Mouse (Mus musculus): Measurements from ENCODE around the gene Negr1. TPM values are rescaled to one million over a fixed set of nuclear protein-coding genes. Genes with fewer than 3 reads are reported as not detected.
"Not testable (repeated sequence)": the region's sequence is repeated elsewhere in the genome, so short reads cannot be mapped to it uniquely, and the experiment has no call there.

Gene Negr1
- total RNA-seq, 2 experiments from 2014 or later: 137 to 142 TPM

DNA sequence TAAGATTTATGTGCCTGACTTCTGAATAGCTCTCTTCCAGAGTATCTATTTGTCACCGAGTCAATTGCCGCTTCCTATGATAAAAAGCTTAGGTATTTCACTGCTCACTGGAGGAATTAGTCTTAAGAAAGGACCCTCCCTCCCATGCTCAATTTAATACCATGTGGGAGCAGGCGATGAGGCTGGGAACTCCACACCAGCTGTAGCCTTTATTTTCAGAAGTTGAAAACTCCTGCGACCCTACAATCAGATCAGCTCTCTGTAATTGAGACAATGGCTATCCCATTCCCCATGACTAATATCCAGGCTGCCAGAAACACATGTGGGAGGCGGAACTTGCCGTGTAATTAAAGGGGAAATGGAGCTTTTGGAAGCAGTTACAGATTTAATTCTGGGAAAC lies 474.4 kb downstream of the Negr1 start:
- H3K27ac ChIP-seq: no peak overlapping the region
- no peak for DNase-seq (ENCODE audit: low spot score in 2 of 2)
- no peak overlapping the region for H3K4me3 ChIP-seq
- no peak for TF ChIP-seq CTCF (conservative IDR thresholded peaks at IDR 0.05)

- Histone ChIP-seq H3K4me3 (no peak overlapping the region), H3K27ac (no peak overlapping the region)
- no peak for DNase-seq (ENCODE audit: low spot score in 2 of 2)
- TF ChIP-seq CTCF (conservative IDR thresholded peaks at IDR 0.05): no peak
Observed at GRCm38 (mm10) chr3:157036568-157036967, 475.0 kb downstream of the Negr1 start.

DNA sequence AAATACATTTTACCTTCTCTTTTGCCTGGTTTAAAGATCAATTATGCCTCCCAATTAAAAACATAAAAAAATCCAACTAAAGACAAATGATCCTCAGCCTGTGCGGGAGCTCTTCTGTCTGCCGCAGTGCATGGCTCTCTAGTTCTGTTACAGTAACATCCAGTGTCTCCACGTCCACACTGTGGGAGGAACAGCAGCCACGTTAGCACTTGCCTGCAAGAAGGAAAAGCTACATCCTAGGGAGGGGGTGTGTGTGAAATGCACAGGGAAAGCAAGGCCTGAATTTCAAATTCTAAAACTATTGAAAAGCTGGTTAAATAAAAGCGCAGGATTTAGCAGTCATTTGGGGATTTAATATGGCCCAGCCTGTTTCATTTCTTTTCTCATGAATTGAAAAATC lies 479.0 kb downstream of the Negr1 start:
- Histone ChIP-seq H3K4me3 (no peak overlapping the region), H3K27ac (peak overlapping the region; percentile 24; the same call in 1 of the 2 replicates)
- peak in 1 of 2 experiments; percentile 3 for DNase-seq (ENCODE audit: low spot score in 2 of 2)
- no peak for TF ChIP-seq CTCF (conservative IDR thresholded peaks at IDR 0.05)

- TF ChIP-seq CTCF (conservative IDR thresholded peaks at IDR 0.05): peak; percentile 36
- DNase-seq (ENCODE audit: low spot score in 2 of 2): no peak
- Histone ChIP-seq H3K27ac (no peak overlapping the region), H3K4me3 (no peak overlapping the region)
Observed at GRCm38 (mm10) chr3:157044565-157044964, 483.0 kb downstream of the Negr1 start.

DNA sequence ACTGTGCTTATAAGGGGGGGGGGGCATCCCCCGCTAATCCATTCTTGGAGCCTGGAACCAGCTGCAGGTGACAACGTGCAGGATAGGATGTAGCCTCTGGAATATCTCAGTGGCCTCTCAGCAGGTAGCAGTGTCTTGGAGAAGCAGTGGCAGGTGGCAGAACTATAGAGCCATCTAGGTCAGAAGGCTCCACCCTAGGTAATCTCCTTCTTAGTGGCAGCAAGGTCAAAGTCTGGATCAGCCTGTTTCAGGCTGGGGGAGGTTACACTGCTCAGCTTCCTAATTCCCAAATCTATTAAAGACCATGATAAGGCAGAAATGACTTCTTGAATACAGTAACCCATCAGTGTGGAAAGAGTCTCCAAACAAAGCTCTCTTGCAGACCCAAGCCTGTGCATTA lies 502.8 kb downstream of the Negr1 start:
- not testable (repeated sequence) for DNase-seq (ENCODE audit: low spot score in 2 of 2); H3K4me3 ChIP-seq; H3K27ac ChIP-seq

DNA sequence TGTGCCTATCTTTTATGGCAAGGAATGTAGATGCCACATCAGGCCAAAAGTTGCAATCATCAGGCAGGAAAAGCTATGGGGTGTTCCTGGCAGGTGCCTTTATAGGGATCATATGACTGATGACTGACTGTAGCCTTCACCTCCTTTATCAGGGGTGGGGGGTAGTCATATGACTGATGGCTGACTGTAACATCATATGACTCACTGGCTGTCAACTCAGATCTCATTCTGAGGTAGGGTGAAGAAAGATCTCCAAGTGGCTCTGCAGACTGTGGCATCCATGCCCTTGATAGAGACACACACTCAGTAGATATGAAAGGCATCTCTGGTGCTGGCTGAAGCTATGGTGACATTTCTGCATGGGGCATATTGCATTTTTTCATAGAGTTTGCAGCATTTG lies 504.7 kb downstream of the Negr1 start:
- Histone ChIP-seq H3K27ac (no peak overlapping the region), H3K4me3 (no peak overlapping the region)
- no peak for TF ChIP-seq CTCF (conservative IDR thresholded peaks at IDR 0.05)
- no peak for DNase-seq (ENCODE audit: low spot score in 2 of 2)

DNA sequence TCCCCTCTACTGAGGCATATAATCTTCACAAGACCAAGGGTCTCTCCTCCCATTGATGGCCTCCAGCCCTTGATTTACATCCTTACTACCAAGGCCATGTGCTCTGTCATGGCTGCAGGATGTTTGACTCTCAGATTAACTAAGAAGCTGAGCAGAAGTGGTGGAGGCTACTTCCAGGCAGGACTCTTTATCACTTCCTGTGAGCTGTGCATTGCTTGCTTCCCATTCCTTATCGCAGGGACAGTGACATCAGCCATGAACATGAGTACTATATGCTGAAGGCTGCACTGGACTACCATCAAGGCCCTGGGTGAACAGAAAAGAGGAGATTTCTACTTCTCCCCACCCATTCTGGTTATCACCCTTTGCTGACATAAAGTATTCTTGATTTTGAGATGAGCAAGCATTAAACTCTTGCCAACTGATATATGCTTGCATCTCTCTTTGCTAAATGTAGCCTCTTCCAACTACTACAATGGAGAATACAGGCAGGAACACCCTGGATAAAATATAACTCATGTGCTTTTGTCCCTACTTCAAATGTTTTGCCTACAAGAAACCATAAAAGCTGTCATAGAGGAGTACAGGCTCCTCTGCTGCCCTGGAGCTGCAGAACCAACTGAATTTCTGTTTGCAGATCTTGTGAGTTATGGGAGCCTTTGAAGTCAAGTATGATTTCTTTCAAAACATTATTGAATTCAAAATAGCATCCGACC lies 517.8 kb downstream of the Negr1 start:
- no peak for DNase-seq (ENCODE audit: low spot score in 2 of 2)
- H3K27ac ChIP-seq: no peak overlapping the region
- H3K4me3 ChIP-seq: no peak overlapping the region
- TF ChIP-seq CTCF (conservative IDR thresholded peaks at IDR 0.05): no peak

DNA sequence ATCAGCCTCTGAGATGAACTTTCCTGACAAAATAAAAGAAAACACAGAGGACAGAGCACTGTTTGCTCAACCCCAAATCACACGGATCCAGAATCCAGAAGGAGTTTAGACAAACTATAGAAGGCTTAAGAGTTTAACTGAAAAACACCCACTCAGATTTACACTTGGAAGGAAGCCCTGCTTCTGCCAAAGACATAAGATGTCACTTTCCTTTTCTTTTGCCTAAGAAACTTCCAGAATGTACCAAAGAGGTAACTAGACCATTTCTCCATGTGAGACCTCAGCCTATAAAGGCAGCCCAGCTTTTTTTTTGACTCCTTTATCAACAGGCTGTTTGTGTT lies 518.3 kb downstream of the Negr1 start:
- Histone ChIP-seq H3K27ac (no peak overlapping the region), H3K4me3 (no peak overlapping the region)
- no peak for DNase-seq (ENCODE audit: low spot score in 2 of 2)
- no peak for TF ChIP-seq CTCF (conservative IDR thresholded peaks at IDR 0.05)

- no peak for DNase-seq (ENCODE audit: low spot score in 2 of 2)
- Histone ChIP-seq H3K4me3 (no peak overlapping the region), H3K27ac (no peak overlapping the region)
- TF ChIP-seq CTCF (conservative IDR thresholded peaks at IDR 0.05): no peak
Observed at GRCm38 (mm10) chr3:157080585-157080984, 519.0 kb downstream of the Negr1 start.

- DNase-seq (ENCODE audit: low spot score in 2 of 2): no peak
- no peak overlapping the region for H3K27ac ChIP-seq
- no peak for TF ChIP-seq CTCF (conservative IDR thresholded peaks at IDR 0.05)
- no peak overlapping the region for H3K4me3 ChIP-seq
Observed at GRCm38 (mm10) chr3:157082808-157083784, 521.5 kb downstream of the Negr1 start.

DNA sequence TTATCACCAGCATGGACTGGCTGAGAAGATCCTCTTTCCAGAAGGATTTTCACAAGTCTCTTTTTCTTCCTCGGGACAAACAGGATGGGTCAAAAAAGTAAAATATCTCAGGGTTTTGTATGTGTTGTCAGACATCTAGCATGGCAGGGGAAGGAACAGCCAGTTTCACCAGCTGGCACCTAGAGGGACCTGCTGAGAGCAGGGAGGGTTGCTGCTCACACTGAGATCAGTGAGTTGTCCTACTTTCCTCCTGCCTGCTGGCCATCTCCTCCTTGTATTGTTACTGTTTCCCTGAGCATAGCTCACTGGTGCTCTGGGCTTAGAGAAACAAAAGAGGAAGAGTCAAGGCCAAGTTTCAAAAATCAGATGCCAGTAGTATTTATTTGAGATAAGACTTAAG lies 523.6 kb downstream of the Negr1 start:
- Histone ChIP-seq H3K27ac (no peak overlapping the region), H3K4me3 (no peak overlapping the region)
- no peak for TF ChIP-seq CTCF (conservative IDR thresholded peaks at IDR 0.05)
- DNase-seq (ENCODE audit: low spot score in 2 of 2): no peak

GRCm38 (mm10) chr3:157090051-157090450 lies 528.5 kb downstream of the Negr1 start:
- no peak for TF ChIP-seq CTCF (conservative IDR thresholded peaks at IDR 0.05)
- no peak for DNase-seq (ENCODE audit: low spot score in 2 of 2)
- no peak overlapping the region for H3K4me3 ChIP-seq
- H3K27ac ChIP-seq: no peak overlapping the region

GRCm38 (mm10) chr3:157096284-157096683 lies 534.7 kb downstream of the Negr1 start:
- Histone ChIP-seq H3K27ac (no peak overlapping the region), H3K4me3 (no peak overlapping the region)
- no peak for TF ChIP-seq CTCF (conservative IDR thresholded peaks at IDR 0.05)
- no peak for DNase-seq (ENCODE audit: low spot score in 2 of 2)
